18 mouse cellular contexts compared by ENCODE assay signal in genomic region chr3:110579261-110579660, GRCm38 (mm10).
DNase-seq lines count a peak whose midpoint lies in the region; ATAC-seq and TF ChIP-seq lines count a peak whose summit lies in the region.
"Had no signal": no experiment of that assay in that cellular context is flagged by ENCODE, and none has a peak within 500 bp of the region (broad histone marks: within the 10 kb centered on the region; RNA-seq: fewer than 3 reads in every experiment).

No protein-coding gene starts in this region.

- no peak for TF ChIP-seq CTCF in kidney, adult 2 months (conservative IDR thresholded peaks at IDR 0.05; ENCODE audit: insufficient read depth, insufficient read length, low read depth, low read length)
- TF ChIP-seq CTCF in liver, postnatal 0 days (IDR thresholded peaks at IDR 0.05; ENCODE audit: low read depth): no peak

- no peak overlapping the region for H3K4me2 ChIP-seq in liver, postnatal 0 days (ENCODE audit: low read depth, low read length)
- H3K4me2 ChIP-seq in liver, embryonic 11.5 days: no peak overlapping the region
- H3K4me2 ChIP-seq: forebrain, embryonic 13.5 days; heart, embryonic 12.5 days had no signal

- intact Hi-C loops in heart, postnatal 25 days (cut with DNase I): no loop called here

- no peak overlapping the region for H3K27ac ChIP-seq in kidney, adult 2 months (ENCODE audit: insufficient read depth, low read depth, low read length)
- no peak overlapping the region for H3K27ac ChIP-seq in liver, postnatal 0 days (ENCODE audit: low read depth)
- no peak overlapping the region for H3K27ac ChIP-seq in liver, embryonic 11.5 days (ENCODE audit: low read depth, low read length)
- H3K27ac ChIP-seq: forebrain, embryonic 13.5 days; gastrocnemius, adult 2 months had no signal

- no peak for TF ChIP-seq POLR2A in kidney, adult 2 months (IDR thresholded peaks at IDR 0.05; ENCODE audit: low read depth, low read length)

- no peaks in the 10 kb centered on the region for H3K36me3 ChIP-seq in kidney, adult 2 months (ENCODE audit: control insufficient read depth, insufficient read depth, low read length)
- H3K36me3 ChIP-seq in liver, postnatal 0 days (replicated peaks; ENCODE audit: insufficient read depth, low read length): no peaks in the 10 kb centered on the region
- no peaks in the 10 kb centered on the region for H3K36me3 ChIP-seq in liver, embryonic 11.5 days (ENCODE audit: control insufficient read depth, insufficient read depth, low read length)
- H3K36me3 ChIP-seq: heart, embryonic 12.5 days had no signal

- ATAC-seq in liver, postnatal 0 days: peak; percentile 81
- ATAC-seq in liver, embryonic 11.5 days (replicated peaks; ENCODE audit: low FRiP score): no peak
- ATAC-seq: forebrain, embryonic 13.5 days; forebrain, postnatal 0 days had no signal

- H3K27me3 ChIP-seq in kidney, adult 2 months (replicated peaks; ENCODE audit: control insufficient read depth, insufficient read depth, low read length): no peaks in the 10 kb centered on the region
- no peaks in the 10 kb centered on the region for H3K27me3 ChIP-seq in liver, postnatal 0 days (ENCODE audit: insufficient read depth, low read length)
- no peaks in the 10 kb centered on the region for H3K27me3 ChIP-seq in liver, embryonic 11.5 days (replicated peaks; ENCODE audit: control insufficient read depth, insufficient read depth, low read length)
- H3K27me3 ChIP-seq: forebrain, embryonic 13.5 days; heart, embryonic 12.5 days had no signal

- 47% methylated on average over 1 of the region's 1 CpGs for WGBS in kidney, adult 2 months
- WGBS in liver, postnatal 0 days (ENCODE audit: insufficient replicate concordance): 53% methylated on average over 1 of the region's 1 CpGs
- 78% methylated on average over 1 of the region's 1 CpGs for WGBS in liver, embryonic 11.5 days

- no peak overlapping the region for H3K4me3 ChIP-seq in kidney, adult 2 months (ENCODE audit: insufficient read depth, low read depth, low read length)
- H3K4me3 ChIP-seq in liver, postnatal 0 days (ENCODE audit: low read depth, low read length): no peak overlapping the region
- no peak overlapping the region for H3K4me3 ChIP-seq in liver, embryonic 11.5 days (ENCODE audit: low read depth, low read length)
- H3K4me3 ChIP-seq: forebrain, embryonic 13.5 days; gastrocnemius, adult 2 months; heart, embryonic 12.5 days had no signal

- DNase-seq in kidney, adult 2 months: peak; percentile 77
- no peak for DNase-seq in kidney, postnatal 10 days
- DNase-seq in liver, postnatal 0 days: no peak
- DNase-seq in liver, embryonic 11.5 days (ENCODE audit: low spot score): no peak
- DNase-seq in kidney, postnatal 36 days: peak; percentile 1 to 57
- DNase-seq in heart, postnatal 25 days (ENCODE audit: low spot score): no peak
- DNase-seq in natural killer cell, adult 2 months (ENCODE audit: low spot score in 2 of 2): no peak
- DNase-seq: adrenal gland, adult 2 months; adrenal gland, postnatal 25 days; cerebellum, adult 18-20 months; cerebellum, adult 9-11 months; cerebellum, postnatal 36 days; forebrain, postnatal 0 days; gastrocnemius, adult 2 months; gastrocnemius, postnatal 25 days; heart, postnatal 36 days had no signal

- no peak overlapping the region for H3K9ac ChIP-seq in liver, postnatal 0 days (replicated peaks)
- no peak overlapping the region for H3K9ac ChIP-seq in liver, embryonic 11.5 days (ENCODE audit: low read depth, low read length)
- H3K9ac ChIP-seq: forebrain, embryonic 13.5 days; forebrain, postnatal 0 days; heart, embryonic 12.5 days had no signal

- TF ChIP-seq EP300 in liver, postnatal 0 days (IDR thresholded peaks at IDR 0.05; ENCODE audit: low read depth): no peak

- H3K4me1 ChIP-seq in kidney, adult 2 months (ENCODE audit: control insufficient read depth, insufficient read depth, low read length): peaks cover 2% of the 10 kb centered on the region; the same call in 1 of the 2 replicates
- H3K4me1 ChIP-seq in liver, postnatal 0 days (ENCODE audit: insufficient read depth): no peaks in the 10 kb centered on the region
- no peaks in the 10 kb centered on the region for H3K4me1 ChIP-seq in liver, embryonic 11.5 days (replicated peaks; ENCODE audit: control insufficient read depth, insufficient read depth, low read length)
- H3K4me1 ChIP-seq: forebrain, embryonic 13.5 days; heart, embryonic 12.5 days had no signal

- H3K9me3 ChIP-seq in liver, postnatal 0 days (ENCODE audit: low read length): no peaks in the 10 kb centered on the region
- no peaks in the 10 kb centered on the region for H3K9me3 ChIP-seq in liver, embryonic 11.5 days (ENCODE audit: control insufficient read depth, low read length)
- H3K9me3 ChIP-seq: forebrain, embryonic 13.5 days; heart, embryonic 12.5 days had no signal

Comparison
In these comparisons a context has a peak if more than half of its experiments do, and no peak if none do; other contexts are left out.
1. DNase-seq: peak in kidney, adult 2 months (single experiment) and kidney, postnatal 36 days (2 of 2); none in kidney, postnatal 10 days (single experiment), liver, postnatal 0 days (single experiment), liver, embryonic 11.5 days (single experiment), heart, postnatal 25 days (single experiment) and natural killer cell, adult 2 months (0 of 2).